Mouse (Mus musculus): ENCODE results near the gene Vmn2r101.

The Vmn2r101 gene

DNA sequence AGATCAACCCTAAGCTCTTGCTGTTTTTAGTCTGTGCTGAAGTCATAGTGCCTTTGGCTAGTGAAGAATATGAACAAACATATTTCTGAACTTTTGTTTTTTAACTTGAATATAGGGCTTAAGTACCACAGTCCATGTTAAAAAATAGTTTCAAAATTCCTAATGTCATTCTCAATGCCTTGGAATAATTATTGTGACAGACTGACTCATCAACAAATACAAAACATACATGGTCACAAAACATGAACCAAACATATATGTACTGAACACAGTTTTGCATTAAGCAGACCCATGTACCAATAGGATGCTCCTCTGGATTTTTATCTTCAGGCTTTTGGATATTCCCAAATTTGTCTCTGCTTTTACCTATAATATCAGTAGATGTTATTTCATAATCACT lies at the start of gene Vmn2r101:
Vmn2r101 (plus strand) TSS at position 301 of the 400 bp plus-strand sequence.
- DNase-seq (ENCODE audit: extremely low spot score) = no peak

DNA sequence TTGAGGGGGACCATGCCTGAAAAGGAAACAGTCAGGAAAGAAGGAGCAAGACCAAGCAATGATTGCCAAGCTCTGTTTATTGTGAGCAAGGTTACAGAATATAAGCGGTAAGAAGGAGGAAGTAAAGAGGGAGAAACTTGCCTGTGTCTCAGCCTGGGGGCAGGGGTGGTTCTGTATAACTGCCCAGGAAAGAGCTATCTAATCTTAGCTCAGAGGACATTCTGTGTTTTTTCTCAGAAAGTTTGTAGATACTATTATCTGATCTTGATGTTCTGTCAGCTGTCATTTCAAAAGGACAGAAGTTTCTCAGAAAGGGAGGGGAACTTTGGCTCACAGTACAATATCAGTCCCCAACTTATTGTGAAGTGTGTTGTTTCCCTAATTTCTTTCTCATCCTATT lies 52.3 kb downstream of the Vmn2r101 start:
- DNase-seq (ENCODE audit: extremely low spot score) = no peak

DNA sequence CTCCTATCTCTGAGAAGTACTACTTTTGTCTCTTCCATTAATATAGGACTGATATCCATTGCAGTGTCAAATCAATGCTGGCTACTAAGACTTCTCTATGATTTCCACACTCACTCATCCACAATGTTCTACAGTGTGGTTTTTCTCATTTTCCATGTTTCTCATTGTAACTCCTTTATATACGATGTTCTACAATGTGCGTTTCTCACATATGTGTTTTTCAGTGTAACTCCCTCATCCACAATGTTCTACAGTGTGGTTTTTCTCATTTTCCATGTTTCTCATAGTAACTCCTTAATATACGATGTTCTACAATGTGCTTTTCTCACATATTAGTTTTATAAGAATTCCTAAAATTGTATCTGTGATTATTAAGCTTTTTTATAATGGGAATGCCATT lies 81.4 kb downstream of the Vmn2r101 start:
- no peak for DNase-seq (ENCODE audit: extremely low spot score)

DNA sequence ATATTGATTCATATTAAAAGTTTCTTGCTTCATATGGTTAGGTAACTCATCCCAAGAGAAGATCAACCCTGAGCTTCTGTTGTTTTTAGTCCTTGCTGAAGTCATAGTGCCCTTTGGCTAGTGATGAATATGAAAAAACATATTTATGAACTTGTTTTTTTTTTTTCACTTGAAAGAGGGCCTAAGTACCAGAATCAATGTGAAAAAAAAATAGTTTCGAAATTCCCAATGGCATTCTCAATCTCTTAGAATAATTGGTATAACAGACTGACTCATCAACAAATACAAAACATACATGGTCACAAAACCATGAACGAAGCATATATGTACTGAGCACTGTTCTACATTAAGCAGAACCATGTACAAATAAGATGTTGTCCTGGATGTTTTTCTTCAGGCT lies 83.0 kb downstream of the Vmn2r101 start, which contains the start of gene Vmn2r102:
Vmn2r102 (plus strand) TSS at position 301 of the 400 bp plus-strand sequence.
- DNase-seq (ENCODE audit: extremely low spot score) = no peak

Measured in embryo, embryonic 9.5 days (tissue).